Mouse (Mus musculus) brain, embryonic 14.5 days (tissue): Measurements from ENCODE around the gene Npdc1.

ENCODE experiments used
- CTCF ChIP-seq: fragments of 200-500 bp; IDR thresholded peaks from 2 replicates; pipeline ENCODE4 v1.5.1; 2012; ENCODE audit warnings: inconsistent platforms, mild to moderate bottlenecking, moderate library complexity, borderline replicate concordance; ENCODE audit not compliant: insufficient read depth, insufficient read length; ENCODE audit errors: extremely low read depth
- POLR2A ChIP-seq: fragments of 200-500 bp; IDR thresholded peaks from 2 replicates; pipeline ENCODE4 v1.6.1; 2012; ENCODE audit warnings: mild to moderate bottlenecking, inconsistent platforms, borderline replicate concordance; ENCODE audit not compliant: poor library complexity, insufficient read depth, insufficient read length, severe bottlenecking; ENCODE audit errors: extremely low read depth

- TF ChIP-seq POLR2A = no peak
- TF ChIP-seq CTCF = no peak
Observed at GRCm38 (mm10) chr2:25364761-25365090, 34.4 kb upstream of the Npdc1 start.
